Mouse (Mus musculus): ENCODE data around the gene Susd6. TPM values are rescaled to one million over a fixed set of nuclear protein-coding genes. Genes with fewer than 3 reads are reported as not detected.
A peak's percentile ranks its signal among the peaks of the same experiment; 100 is the strongest.
"Not testable (repeated sequence)": the region's sequence is repeated elsewhere in the genome, so short reads cannot be mapped to it uniquely, and the experiment has no call there.

Gene Susd6
- polyA plus RNA-seq, 1 experiment from 2014 or later = 13.8 TPM

GRCm38 (mm10) chr12:80787604-80788003 lies 2.7 kb upstream of the Susd6 start:
- Histone ChIP-seq H3K9ac (no peak overlapping the region), H3K36me3 (ENCODE audit: poor library complexity, severe bottlenecking) (no peaks in the 10 kb centered on the region)
- WGBS = 53% methylated on average over 11 of the region's 11 CpGs

GRCm38 (mm10) chr12:80788188-80788587 lies 2.1 kb upstream of the Susd6 start:
- Histone ChIP-seq H3K36me3 (ENCODE audit: poor library complexity, severe bottlenecking) (no peaks in the 10 kb centered on the region), H3K4me2 (no peak overlapping the region), H3K27ac (no peak overlapping the region), H3K9me3 (replicated peaks) (no peaks in the 10 kb centered on the region), H3K4me1 (peaks cover 25% of the 10 kb centered on the region), H3K27me3 (no peaks in the 10 kb centered on the region), H3K4me3 (no peak overlapping the region), H3K9ac (no peak overlapping the region)
- 86% methylated on average over 3 of the region's 3 CpGs for WGBS
- ATAC-seq = no peak

More at GRCm38 (mm10) chr12:80787604-80788003, 2.7 kb upstream of the Susd6 start:
- Histone ChIP-seq H3K4me1 (peaks cover 20% of the 10 kb centered on the region), H3K4me2 (no peak overlapping the region), H3K27ac (no peak overlapping the region), H3K9me3 (replicated peaks) (no peaks in the 10 kb centered on the region), H3K27me3 (no peaks in the 10 kb centered on the region), H3K4me3 (no peak overlapping the region)
- no peak for ATAC-seq

- WGBS = 85% methylated on average over 4 of the region's 4 CpGs
- H3K4me1 ChIP-seq = peaks cover 25% of the 10 kb centered on the region
- H3K27ac ChIP-seq; H3K27me3 ChIP-seq; H3K36me3 ChIP-seq (ENCODE audit: poor library complexity, severe bottlenecking); ATAC-seq; H3K4me3 ChIP-seq; H3K9me3 ChIP-seq (replicated peaks); H3K4me2 ChIP-seq; H3K9ac ChIP-seq: not testable (repeated sequence)
These were observed 1.0 kb upstream of the Susd6 start for GRCm38 (mm10) chr12:80789276-80789675.

DNA sequence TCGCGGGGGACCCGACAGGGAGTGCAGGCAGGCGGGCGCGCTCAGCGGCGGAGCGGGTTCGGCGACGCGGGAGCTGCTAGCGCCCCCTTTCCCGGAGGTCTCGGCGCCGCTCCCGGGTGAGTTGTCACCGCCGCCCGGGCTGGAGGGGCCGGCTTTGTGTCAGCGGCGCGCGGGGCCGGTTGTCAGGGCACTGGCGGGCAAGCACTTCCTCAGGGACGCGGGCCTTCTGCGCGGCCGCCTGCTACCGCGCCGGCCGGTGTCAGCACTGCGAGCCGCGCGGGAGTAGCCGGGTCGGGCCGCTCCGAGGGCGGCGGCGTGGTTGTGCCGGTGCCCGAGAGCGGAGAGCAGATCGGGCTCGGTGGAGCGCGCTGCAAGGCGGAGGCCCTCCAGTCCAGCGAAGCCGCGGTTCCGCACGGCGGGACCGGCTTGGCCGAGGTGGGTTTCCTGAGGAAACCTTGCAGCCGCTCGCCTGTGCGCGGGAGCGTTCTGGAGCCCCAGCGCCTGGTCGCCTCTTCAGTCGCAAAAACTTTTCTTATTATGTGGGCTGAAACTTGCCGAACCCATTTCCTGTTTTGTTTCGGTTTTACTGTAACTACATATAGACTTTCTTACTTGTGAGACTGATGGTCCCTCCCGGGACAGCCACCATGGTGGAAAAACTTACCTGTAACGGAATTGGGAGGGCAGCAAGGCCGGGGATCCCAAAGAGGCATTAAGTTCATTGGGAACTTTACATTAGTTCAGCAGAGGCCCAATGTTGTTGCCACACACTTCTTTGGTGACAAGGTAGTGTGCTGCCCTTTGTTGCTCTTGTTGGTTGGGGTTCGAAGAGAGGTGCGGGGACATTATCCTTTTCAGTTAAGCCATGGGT lies 625 bp downstream of the Susd6 start:
- Histone ChIP-seq H3K4me2 (peak overlapping the region; percentile 87), H3K27me3 (no peaks in the 10 kb centered on the region), H3K9ac (peak overlapping the region; percentile 92), H3K4me3 (peak overlapping the region; percentile 90), H3K36me3 (ENCODE audit: poor library complexity, severe bottlenecking) (no peaks in the 10 kb centered on the region), H3K27ac (peak overlapping the region; percentile 97), H3K9me3 (replicated peaks) (no peaks in the 10 kb centered on the region), H3K4me1 (peaks cover 31% of the 10 kb centered on the region)
- under 1% methylated on average over 74 of the region's 80 CpGs for WGBS
- ATAC-seq = peak; percentile 85

DNA sequence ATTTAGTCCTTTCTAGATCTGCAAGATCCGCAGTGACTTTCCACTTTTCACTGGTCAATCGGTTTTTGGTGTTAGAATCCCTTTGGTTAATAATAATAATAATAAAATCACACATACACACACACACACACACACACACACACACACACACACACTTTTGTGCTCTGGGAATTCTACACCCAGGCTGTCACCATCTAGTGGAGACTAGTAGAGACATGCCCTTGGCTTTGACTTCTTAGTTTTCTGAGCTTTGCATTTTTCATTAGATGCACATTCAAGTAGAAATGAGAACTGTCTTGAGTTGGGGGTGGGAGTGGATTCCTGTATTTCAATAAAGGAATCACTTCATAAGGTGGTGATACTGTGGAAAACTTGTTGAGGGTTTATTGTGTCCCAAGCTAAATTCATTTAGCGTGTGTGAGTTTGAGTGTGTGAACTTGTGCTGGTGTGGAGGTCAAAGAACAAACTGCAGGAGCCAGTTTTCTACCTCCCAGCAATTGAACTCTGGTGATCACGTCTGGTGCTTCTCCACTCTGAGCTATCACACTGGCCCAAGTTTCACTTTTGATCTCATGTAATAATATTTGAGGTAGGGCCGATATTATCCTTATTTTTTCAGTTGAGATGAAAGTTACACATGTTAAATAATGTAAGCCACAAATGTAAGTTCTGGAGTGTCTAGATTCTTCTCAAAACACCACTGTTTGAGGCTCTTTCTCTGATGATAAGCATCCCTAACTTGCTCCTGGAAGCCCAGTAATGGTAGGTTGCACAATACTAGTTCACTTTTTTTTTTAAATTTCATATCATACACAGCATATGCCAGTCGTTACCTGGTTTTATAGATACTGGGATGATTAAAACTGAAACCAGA lies 1.5 kb downstream of the Susd6 start:
- Histone ChIP-seq H3K4me3 (peak overlapping the region; percentile 90), H3K4me2 (peak overlapping the region; percentile 87), H3K4me1 (peaks cover 31% of the 10 kb centered on the region), H3K9me3 (replicated peaks) (no peaks in the 10 kb centered on the region), H3K27me3 (no peaks in the 10 kb centered on the region), H3K9ac (peak overlapping the region; percentile 92), H3K27ac (no peak overlapping the region), H3K36me3 (ENCODE audit: poor library complexity, severe bottlenecking) (no peaks in the 10 kb centered on the region)
- ATAC-seq = no peak
- WGBS = 50% methylated on average over 6 of the region's 6 CpGs

DNA sequence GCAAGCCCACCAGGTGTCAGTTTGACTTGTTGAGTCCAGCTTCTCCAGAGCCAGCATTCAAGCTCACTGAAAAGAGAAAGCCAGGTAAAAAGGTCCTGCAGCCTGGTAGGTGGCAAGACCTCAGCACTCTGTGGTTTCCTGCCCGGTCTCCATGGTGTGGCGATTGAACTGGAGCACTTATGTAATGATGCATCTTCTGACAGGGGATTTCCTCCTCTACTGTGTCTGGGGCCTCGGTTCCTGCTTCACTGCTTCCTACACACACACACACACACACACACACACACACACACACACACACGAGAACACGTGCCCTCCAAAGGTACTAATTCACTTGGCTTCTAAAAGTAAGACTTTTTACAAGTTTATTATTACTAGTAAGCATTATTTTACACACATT lies 2.6 kb downstream of the Susd6 start:
- 87% methylated on average over 5 of the region's 5 CpGs for WGBS
- no peak overlapping the region for H3K27ac ChIP-seq
- no peak overlapping the region for H3K4me3 ChIP-seq
- peaks cover 31% of the 10 kb centered on the region for H3K4me1 ChIP-seq
- peak overlapping the region; percentile 40; the same call in 1 of the 2 replicates for H3K9ac ChIP-seq
- H3K27me3 ChIP-seq = no peaks in the 10 kb centered on the region
- no peaks in the 10 kb centered on the region for H3K36me3 ChIP-seq (ENCODE audit: poor library complexity, severe bottlenecking)
- no peak overlapping the region for H3K4me2 ChIP-seq
- H3K9me3 ChIP-seq (replicated peaks) = no peaks in the 10 kb centered on the region
- no peak for ATAC-seq

DNA sequence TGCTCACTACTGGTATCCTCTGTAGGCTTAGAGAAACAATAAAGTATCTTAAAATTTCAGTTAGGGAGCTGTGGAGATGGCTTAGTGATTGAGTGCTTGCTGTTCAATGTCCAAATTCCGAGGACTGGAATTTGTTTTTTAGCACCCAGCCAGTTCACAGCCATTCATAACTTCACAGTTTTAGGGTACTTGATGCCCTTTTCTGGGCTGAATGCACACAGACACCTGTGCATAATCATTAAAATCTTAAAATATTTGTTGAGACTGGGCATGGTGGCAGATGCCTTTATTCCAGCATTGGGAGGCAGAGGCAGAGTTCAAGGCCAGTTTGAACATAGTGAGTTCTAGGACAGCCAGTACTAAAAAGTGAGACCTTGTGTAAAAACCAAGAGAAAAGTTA lies 3.2 kb downstream of the Susd6 start:
- Histone ChIP-seq H3K4me1 (peaks cover 38% of the 10 kb centered on the region), H3K9ac (no peak overlapping the region), H3K36me3 (ENCODE audit: poor library complexity, severe bottlenecking) (no peaks in the 10 kb centered on the region), H3K4me2 (no peak overlapping the region), H3K27ac (no peak overlapping the region), H3K27me3 (no peaks in the 10 kb centered on the region), H3K4me3 (no peak overlapping the region), H3K9me3 (replicated peaks) (no peaks in the 10 kb centered on the region)
- ATAC-seq = no peak
- WGBS = 82% methylated on average over 1 of the region's 1 CpGs

DNA sequence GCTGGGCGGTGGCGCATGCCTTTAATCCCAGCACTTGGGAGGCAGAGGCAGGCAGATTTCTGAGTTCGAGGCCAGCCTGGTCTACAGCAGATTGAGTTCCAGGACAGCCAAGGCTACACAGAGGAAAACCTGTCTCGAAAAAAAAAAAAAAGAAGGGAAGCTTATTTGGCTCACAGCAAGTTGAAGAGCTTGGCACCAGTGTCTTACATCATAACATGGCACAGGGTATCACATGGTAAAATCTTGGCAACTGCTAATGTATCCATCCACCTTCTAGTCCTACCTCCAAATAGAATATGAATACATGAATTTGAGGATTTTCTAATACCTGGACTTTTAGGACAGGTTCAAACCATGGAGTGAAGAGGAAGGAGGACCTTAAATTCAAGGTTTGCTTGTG lies 4.2 kb downstream of the Susd6 start:
- H3K4me1 ChIP-seq = peaks cover 39% of the 10 kb centered on the region
- no peaks in the 10 kb centered on the region for H3K27me3 ChIP-seq
- no peak overlapping the region for H3K27ac ChIP-seq
- no peaks in the 10 kb centered on the region for H3K9me3 ChIP-seq (replicated peaks)
- H3K9ac ChIP-seq = no peak overlapping the region
- ATAC-seq = no peak
- no peak overlapping the region for H3K4me3 ChIP-seq
- H3K4me2 ChIP-seq = no peak overlapping the region
- no peaks in the 10 kb centered on the region for H3K36me3 ChIP-seq (ENCODE audit: poor library complexity, severe bottlenecking)
- 87% methylated on average over 4 of the region's 4 CpGs for WGBS

DNA sequence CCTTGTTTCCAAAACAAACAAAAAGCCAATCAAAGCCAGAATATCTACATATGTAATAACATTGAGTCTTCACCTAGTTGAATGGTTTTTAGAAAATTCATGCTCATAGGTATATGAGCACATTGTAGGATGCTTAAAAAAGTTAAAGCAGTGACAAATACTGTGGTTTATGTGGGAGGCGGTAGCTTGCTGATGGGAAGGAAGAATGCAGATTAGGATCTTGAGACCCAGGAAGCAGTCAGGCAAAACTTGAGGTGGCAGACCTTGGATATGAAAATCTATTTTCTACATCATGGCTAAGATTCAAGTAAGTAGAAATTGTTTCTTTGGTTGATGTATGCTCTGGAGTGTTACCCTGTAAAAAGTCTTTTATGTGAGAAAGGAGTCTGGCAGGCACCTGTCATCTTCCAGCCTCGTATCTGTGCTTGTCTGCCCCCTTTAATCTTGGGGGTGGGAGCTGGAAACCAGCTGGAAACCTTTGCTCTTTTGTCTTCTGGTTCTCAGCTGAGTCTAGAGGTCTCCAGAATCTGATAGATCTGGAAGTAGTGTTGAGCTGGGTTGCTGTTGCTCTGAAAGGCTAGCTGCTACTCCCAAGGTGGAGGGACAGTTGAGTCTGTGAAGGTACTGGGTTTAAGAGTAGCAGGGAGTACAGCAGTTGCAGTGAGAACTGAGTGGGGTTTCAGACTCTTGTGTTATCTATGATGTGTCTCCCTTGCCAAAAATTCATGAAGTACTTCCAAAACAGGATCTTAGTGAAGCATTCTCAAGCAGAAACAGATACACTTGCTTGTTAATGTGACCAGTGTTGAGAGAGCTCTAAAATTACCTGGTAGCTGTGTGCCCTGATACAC lies 4.8 kb downstream of the Susd6 start:
- 61% methylated on average over 2 of the region's 2 CpGs for WGBS

GRCm38 (mm10) chr12:80798271-80798670 lies 8.0 kb downstream of the Susd6 start:
- Histone ChIP-seq H3K27ac (peak overlapping the region; percentile 36), H3K36me3 (ENCODE audit: poor library complexity, severe bottlenecking) (no peaks in the 10 kb centered on the region)
- ATAC-seq = no peak

More for the DNA sequence above, 4.8 kb downstream of the Susd6 start:
- no peaks in the 10 kb centered on the region for H3K9me3 ChIP-seq (replicated peaks)
- no peaks in the 10 kb centered on the region for H3K27me3 ChIP-seq
- H3K4me3 ChIP-seq = no peak overlapping the region
- no peak for ATAC-seq
- peaks cover 34% of the 10 kb centered on the region for H3K4me1 ChIP-seq
- H3K36me3 ChIP-seq (ENCODE audit: poor library complexity, severe bottlenecking) = no peaks in the 10 kb centered on the region
- H3K9ac ChIP-seq = no peak overlapping the region
- H3K4me2 ChIP-seq = no peak overlapping the region
- H3K27ac ChIP-seq = no peak overlapping the region

DNA sequence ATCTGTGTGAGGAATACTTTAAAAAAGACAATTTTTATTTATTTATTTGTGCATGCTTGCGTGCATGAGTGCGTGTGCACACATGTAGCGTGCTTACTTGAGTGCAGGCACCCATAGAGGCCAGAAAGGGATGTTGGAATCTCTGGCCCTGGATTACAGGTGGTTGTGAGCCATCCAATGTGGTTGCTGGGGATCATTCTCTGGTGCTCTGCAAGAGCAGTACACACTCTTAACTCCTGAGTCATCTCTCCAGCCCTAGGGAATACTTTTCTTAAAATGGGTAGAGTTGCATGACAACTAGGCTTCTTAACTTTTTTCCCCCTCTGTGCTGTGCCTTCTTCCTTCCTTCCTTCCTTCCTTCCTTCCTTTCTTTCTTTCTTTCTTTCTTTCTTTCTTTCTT lies 9.8 kb downstream of the Susd6 start:
- H3K27me3 ChIP-seq = no peaks in the 10 kb centered on the region
- H3K4me2 ChIP-seq = no peak overlapping the region
- no peaks in the 10 kb centered on the region for H3K9me3 ChIP-seq (replicated peaks)
- H3K4me1 ChIP-seq = peaks cover 22% of the 10 kb centered on the region
- no peak overlapping the region for H3K4me3 ChIP-seq
- ATAC-seq = no peak
- no peaks in the 10 kb centered on the region for H3K36me3 ChIP-seq (ENCODE audit: poor library complexity, severe bottlenecking)
- H3K27ac ChIP-seq = no peak overlapping the region
- 98% methylated on average over 3 of the region's 3 CpGs for WGBS
- no peak overlapping the region for H3K9ac ChIP-seq

More at GRCm38 (mm10) chr12:80798271-80798670, 8.0 kb downstream of the Susd6 start:
- no peak overlapping the region for H3K4me3 ChIP-seq
- H3K9ac ChIP-seq = no peak overlapping the region
- H3K4me1 ChIP-seq = peaks cover 18% of the 10 kb centered on the region
- H3K27me3 ChIP-seq = no peaks in the 10 kb centered on the region
- no peaks in the 10 kb centered on the region for H3K9me3 ChIP-seq (replicated peaks)
- H3K4me2 ChIP-seq = no peak overlapping the region
